Mouse (Mus musculus) spleen, adult 12 weeks (tissue): ENCODE measurements at regions not wholly inside any gene's neighbourhood (a gene's known extent, or its start where the extent isn't known, plus 50 kb on each side); places are given as distances from the start of the nearest gene placed in this dataset.

Source experiments
- DNase-seq: peaks from one replicate; pipeline ENCODE4 v3.0.0; 2022; ENCODE audit warnings: low spot score

- no peak for DNase-seq
These were observed 294.1 kb downstream of the Mex3b start for GRCm38 (mm10) chr7:83161226-83161625.

DNA sequence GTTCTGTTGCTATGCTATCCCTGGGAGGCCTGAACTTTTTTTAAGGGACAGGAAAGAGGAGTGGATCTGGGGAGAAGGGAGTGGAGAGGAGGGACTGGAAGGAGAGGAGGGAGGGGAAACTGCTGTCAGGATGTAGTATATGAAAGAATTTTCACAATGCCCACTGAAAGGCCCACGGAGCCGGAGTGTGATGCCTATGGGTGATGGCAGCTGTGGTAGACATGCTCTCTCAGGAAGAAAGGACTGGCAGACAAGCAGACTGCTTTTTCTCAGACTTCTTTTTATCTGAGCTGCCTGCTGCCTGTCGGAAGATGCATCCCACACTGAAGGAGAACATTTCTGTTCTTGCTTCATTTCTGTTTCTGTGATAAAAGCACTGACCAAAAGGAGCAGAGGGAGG lies 295.7 kb downstream of the Mex3b start:
- DNase-seq = no peak

DNA sequence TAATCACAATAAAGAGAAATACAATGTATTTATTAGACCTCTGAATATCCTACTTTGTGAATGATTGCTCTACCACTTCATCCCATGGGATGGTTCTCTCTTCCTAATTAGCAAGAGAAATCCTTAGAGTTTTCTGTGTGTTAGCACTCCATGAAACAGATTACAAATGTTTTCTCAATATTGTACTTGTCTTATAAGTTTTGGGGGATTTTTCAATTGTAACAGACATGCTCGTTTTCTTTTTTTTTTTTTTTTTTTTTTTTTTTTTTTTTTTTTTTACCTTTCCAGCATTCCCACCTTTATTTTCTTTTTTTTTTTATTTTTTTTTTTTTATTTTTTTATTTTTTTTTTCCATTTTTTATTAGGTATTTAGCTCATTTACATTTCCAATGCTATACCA lies 312.3 kb downstream of the Mex3b start:
- DNase-seq = no peak

DNA sequence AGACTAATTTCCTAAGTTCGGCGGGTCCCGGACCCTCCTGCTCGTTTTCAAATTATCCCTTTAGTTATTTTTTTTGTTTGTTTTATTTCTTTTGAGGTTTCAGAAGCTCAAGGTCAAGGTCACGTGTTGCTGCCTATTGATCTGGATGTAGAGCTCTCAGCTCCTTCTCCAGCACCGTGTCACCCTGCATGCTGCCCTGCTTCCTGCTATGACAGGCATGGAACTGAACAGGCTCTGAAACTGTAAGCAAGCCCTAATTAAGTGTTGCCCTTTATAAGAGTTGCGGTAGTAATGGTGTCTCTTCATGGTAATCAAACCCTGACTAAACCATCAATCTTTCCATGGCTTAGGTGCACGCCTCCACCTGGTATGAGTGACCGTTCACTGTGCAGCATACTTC lies 319.2 kb downstream of the Mex3b start:
- DNase-seq = no peak

- DNase-seq = no peak
These were observed 328.9 kb downstream of the Mex3b start for GRCm38 (mm10) chr7:83195896-83196537.

- DNase-seq = no peak
These were observed 330.4 kb downstream of the Mex3b start for GRCm38 (mm10) chr7:83197490-83197889.

DNA sequence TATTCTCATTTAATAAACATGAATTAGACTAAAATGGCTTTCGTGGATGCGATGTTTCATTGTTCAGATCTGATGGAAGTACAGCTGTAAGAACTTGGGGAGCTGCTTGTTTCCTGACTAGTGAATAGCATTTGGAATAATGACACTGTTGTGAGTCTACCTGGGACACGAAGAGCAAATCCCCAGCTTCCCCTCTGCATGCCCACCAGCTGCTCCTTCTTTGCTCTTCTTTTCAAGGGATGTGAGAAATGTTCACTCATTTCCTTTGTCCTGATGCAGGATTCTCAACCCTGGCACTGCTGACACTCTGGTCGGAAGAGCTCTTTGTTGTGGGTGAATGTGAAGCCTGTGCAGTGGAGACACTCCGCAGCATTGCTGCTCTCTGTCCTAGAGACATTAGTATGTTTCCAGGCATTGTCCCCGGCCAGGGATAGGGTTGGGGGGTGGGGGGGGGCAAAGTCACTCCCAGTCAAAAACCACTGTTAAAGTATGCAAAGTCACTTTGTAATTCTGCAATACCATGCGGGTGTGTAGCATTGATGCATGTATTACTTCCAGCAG lies 334.1 kb downstream of the Mex3b start:
- DNase-seq = no peak

GRCm38 (mm10) chr7:83201768-83202493 lies 334.8 kb downstream of the Mex3b start:
- no peak for DNase-seq

GRCm38 (mm10) chr7:83203311-83204012 lies 336.3 kb downstream of the Mex3b start:
- no peak for DNase-seq

DNA sequence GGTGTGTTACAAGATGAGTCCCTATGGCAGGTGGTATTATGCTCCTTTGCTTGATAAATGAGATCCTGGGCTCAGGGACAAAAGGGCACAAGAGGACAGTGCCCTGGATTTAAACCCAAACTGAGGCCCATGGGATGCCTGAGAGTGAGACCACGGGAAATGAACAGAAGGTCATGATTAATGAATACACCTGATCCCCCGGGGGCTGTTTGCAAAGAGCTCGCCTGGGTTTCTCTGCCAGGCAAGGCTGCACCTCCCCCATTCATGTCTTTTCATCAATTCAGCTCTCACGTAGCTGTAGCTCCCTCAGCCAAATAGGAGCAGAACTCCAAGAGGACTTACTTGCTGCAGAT lies 336.9 kb downstream of the Mex3b start:
- no peak for DNase-seq

DNA sequence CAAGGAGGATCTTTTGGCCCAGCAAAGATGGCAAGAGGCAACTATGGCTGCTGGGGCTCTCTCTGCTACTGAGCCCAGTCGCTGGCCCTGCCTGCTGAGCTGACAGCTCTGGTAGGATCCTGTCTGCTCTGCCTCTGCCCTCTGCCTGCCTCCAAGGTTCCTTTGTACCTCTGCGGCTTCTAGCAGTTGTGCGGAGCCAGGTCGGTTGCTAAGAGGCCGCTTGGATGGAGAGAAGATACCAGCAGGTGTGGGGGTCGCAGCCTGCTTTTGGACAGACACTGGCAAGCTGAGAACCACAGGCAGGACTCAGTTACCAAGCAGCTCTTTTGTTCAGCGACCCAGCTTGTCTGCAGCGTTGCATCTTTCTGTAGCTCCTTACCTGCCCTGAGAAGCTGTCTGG lies 337.6 kb downstream of the Mex3b start:
- DNase-seq = no peak

DNA sequence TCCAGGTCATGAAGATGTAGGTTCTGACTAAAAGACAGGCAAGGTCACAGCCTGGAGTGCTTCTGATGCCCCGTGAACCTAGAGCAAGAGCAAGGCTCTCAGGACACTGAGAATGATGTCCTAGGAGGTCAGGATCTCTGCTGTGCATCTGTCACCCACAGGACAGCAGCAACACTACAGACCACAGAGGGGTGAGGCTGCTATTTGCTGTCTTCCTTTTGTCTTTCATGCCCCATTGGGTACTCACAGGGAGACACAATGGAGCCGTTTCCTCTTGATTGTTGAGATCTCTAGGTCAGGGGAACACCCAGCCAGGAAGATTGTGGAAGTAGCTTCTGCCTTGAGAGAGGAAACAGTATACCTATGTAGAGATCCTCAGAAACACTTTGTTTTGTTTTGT lies 339.9 kb downstream of the Mex3b start:
- no peak for DNase-seq

DNA sequence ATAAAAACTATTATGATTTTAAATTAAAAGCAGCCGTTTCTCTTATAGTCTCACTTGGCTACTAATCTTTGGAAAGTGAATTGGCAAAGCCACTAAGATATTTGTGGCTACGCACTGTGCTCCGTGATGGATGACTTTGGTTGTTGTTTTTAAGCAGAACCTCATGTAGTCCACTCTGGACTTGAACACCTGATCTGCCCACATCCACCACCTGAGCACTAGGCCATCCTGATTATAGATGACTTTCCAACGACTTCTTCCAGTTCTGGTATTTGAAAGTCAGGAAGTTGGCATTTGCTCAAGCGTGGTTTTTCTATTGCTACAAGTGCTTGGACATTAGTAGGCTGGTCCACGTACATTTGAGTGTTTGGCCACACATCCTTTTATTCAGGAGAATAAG lies 344.5 kb downstream of the Mex3b start:
- no peak for DNase-seq

GRCm38 (mm10) chr7:83222029-83222722 lies 355.0 kb downstream of the Mex3b start:
- no peak for DNase-seq

DNA sequence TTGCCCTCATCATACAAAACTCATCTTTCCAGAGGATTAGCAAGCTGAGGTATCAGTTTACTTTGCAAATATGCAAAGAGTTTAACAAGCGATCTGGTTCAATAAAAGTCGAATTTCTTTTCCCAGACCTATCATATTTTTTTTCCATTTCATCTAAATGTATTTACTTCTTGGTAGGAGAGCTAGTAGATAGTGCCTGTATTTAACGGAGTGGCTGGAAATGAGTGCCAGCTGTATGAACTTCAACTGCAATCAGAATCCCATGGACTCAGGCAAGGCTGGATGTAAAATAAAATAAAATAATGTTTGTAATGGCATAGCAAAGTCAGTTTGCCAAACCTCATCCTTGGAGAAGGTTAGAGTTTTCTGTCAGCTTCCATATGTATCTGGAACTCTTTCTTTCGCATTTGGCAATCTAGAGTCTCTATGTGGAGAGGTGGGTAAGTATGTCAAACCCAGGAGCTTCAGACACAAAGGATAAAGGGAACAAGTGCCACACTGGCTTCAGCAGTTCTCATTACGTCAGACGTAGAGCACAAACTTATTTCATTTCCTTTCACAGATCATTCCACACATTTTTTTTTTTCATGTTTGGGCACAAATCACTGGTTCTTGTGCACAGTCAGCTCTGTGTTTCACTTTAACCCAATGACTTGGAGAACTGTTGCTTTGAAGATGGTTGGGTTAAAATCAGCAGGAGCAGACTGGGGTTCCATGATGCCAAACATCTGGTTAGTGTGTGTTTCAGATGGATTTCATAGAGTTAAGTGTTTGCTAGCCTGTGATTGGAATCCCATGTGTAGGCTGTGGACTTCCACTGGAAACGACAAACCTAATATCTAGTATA lies 357.2 kb upstream of the Tmc3 start:
- no peak for DNase-seq

GRCm38 (mm10) chr7:83230496-83231325 lies 354.0 kb upstream of the Tmc3 start:
- no peak for DNase-seq

- no peak for DNase-seq
These were observed 349.1 kb upstream of the Tmc3 start for GRCm38 (mm10) chr7:83235659-83236058.

- no peak for DNase-seq
These were observed 347.4 kb upstream of the Tmc3 start for GRCm38 (mm10) chr7:83237336-83237735.

DNA sequence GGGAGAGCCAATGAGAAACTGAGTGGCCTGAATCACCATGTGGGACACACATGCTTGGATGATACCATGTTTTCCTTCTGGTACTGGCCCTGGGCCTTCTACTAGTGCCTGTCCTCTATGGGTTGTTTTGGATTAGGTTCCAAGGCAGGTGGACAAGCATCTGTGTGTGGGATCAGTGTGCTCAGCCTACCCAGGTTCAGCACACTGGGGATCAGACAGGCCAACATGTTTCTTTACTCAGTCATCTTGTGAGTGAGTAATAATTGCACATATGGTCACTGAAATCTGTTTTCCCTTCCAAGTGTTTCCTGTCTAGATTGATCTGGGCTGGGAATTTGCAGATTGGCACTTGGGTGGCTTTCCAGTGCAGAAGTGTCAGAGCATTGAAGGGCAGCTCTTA lies 346.6 kb upstream of the Tmc3 start:
- no peak for DNase-seq

DNA sequence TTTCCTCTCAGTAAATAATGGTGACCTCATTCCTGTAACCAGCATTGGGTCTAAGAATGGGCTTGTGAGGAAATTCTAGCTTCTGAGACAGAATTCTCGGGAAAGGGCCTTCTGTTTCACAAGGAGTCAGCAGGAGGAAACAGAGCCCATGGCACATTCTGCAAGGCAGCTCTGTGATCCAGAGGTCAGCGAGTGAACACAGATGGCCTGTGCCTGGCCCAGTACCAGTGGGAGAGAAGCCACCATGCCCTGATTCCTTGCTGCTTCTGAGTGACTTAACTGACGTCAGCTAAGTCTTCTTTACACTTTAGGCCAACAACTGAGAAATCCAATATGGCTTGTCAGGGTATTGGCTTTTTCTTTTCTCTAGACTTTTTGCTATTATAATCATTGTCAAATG lies 342.5 kb upstream of the Tmc3 start:
- DNase-seq = no peak

DNA sequence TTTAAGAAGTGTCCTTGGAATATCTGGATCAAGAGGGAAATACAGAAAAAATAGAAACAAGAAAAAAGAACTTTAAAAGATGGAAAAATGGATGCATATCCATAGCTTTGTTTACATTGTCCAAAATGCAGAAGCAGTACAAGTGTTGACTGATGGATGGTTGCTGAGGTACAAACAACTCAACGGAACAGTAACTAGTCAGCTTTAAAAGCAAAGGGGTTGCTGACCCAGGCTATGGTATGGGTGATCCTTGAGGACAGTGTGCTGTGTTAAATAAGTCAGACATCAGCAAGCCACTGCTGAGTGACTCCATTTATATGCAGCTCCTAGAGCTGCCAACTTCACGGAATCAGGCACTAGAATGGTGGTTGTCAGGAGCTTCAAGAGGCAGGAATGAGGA lies 338.9 kb upstream of the Tmc3 start:
- no peak for DNase-seq
